Comparison of ENCODE assay signal across 10 mouse cellular contexts in the genomic region with DNA sequence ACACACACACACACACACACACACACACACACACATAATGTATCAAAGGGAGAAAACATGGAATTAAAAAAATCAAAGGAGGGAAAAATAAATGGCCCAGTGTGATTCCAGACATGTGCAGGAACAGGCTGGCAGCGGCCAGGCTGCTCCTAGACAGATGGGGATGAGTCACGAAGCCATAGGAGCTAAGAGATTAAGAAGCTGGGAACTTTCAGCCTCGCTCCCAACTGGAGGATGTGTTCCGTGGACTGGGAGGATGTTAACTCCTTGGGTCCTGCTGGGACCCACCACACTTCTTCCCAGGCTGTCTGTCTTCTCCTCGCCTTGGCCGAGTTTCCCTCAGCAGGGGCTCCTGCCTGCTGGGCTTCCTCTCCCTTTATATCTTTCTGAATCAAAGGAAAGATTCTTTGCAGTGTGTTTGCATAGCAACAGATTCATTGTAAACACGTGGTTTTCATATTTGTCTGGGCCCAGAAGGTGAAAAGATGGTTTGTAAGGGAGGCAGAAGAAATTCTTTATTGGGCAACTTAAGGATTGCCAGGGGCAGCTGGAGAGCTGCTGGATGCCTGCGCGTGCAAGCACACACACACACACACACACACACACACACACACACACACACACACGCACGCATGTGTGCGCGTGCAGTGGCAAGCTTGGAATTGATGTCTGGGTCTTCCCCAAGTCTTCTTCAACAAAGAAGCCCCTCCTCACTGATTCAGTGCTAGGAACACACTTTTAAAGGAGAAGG.
DNase-seq lines count a peak whose midpoint lies in the region; ATAC-seq and TF ChIP-seq lines count a peak whose summit lies in the region.
"Had no signal": no experiment of that assay in that cellular context is flagged by ENCODE, and none has a peak within 500 bp of the region (broad histone marks: within the 10 kb centered on the region; RNA-seq: fewer than 3 reads in every experiment).

No protein-coding gene starts in this region.

- peaks cover 4% of the 10 kb centered on the region; the same call in 1 of the 2 replicates for H3K36me3 ChIP-seq in kidney, postnatal 0 days (ENCODE audit: insufficient read depth, low read length)

- no peak for ATAC-seq in kidney, postnatal 0 days (replicated peaks; ENCODE audit: low FRiP score, low read depth)

- no peak overlapping the region for H3K9ac ChIP-seq in kidney, postnatal 0 days (ENCODE audit: low read depth, low read length)

- H3K4me3 ChIP-seq in kidney, postnatal 0 days (replicated peaks; ENCODE audit: low read depth, low read length): no peak overlapping the region
- H3K4me3 ChIP-seq in olfactory bulb, adult 2 months (ENCODE audit: insufficient read depth, low read depth, low read length): no peak overlapping the region

- 0 out of 2 replicates have a peak, but pooled peaks cover 1% of the 10 kb centered on the region for H3K4me1 ChIP-seq in kidney, postnatal 0 days (replicated peaks; ENCODE audit: insufficient read depth, low read length)
- H3K4me1 ChIP-seq in olfactory bulb, adult 2 months (ENCODE audit: control insufficient read depth, insufficient read depth, low read length): peaks cover 56% of the 10 kb centered on the region

- WGBS in kidney, postnatal 0 days: 73% methylated on average over 13 of the region's 13 CpGs
- WGBS in olfactory bulb, adult 2 months: 41% methylated on average over 13 of the region's 13 CpGs

- no peak for TF ChIP-seq POLR2A in olfactory bulb, adult 2 months (IDR thresholded peaks at IDR 0.05; ENCODE audit: insufficient read depth, low read depth, low read length)

- no peak for TF ChIP-seq CTCF in kidney, postnatal 0 days (IDR thresholded peaks at IDR 0.05; ENCODE audit: low read depth)
- TF ChIP-seq CTCF in olfactory bulb, adult 2 months (IDR thresholded peaks at IDR 0.05; ENCODE audit: insufficient read depth, low read depth, low read length): no peak

- H3K9me3 ChIP-seq in kidney, postnatal 0 days (replicated peaks; ENCODE audit: low read length): no peaks in the 10 kb centered on the region

- no peaks in the 10 kb centered on the region for H3K27me3 ChIP-seq in kidney, postnatal 0 days (ENCODE audit: insufficient read depth, low read length)

- H3K27ac ChIP-seq in kidney, postnatal 0 days: 0 out of 2 replicates have a peak overlapping the region, but pooled peaks have one; percentile 19
- H3K27ac ChIP-seq in olfactory bulb, adult 2 months (ENCODE audit: insufficient read depth, low read depth, low read length): peak overlapping the region; percentile 56

- no peak overlapping the region for H3K4me2 ChIP-seq in kidney, postnatal 0 days (ENCODE audit: low read length)

- peak; percentile 12 for DNase-seq in adrenal gland, adult 2 months
- DNase-seq in adrenal gland, adult 8-10 months: no peak
- no peak for DNase-seq in kidney, postnatal 0 days (ENCODE audit: low spot score)
- DNase-seq in kidney, adult 9 months: no peak
- peak; percentile 72 for DNase-seq in fibroblast of lung, adult 2 months (ENCODE audit: low read depth)
- no peak for DNase-seq in kidney, postnatal 10 days
- no peak for DNase-seq in thymus, postnatal 25 days
- DNase-seq: kidney, adult 2 months; thymus, adult 18-20 months had no signal

Comparison
In these comparisons a context has a peak if more than half of its experiments do, and no peak if none do; other contexts are left out.
1. DNase-seq: peak in adrenal gland, adult 2 months (single experiment) and fibroblast of lung, adult 2 months (single experiment); none in adrenal gland, adult 8-10 months (single experiment), kidney, postnatal 0 days (single experiment), kidney, adult 9 months (single experiment), kidney, postnatal 10 days (single experiment) and thymus, postnatal 25 days (single experiment).